Mouse (Mus musculus) small intestine, adult 2 months (tissue): Measurements from ENCODE around the gene Ntf3.

Source experiments
- CTCF ChIP-seq: fragments of 200-500 bp; IDR thresholded peaks from 2 replicates; pipeline ENCODE4 v1.5.1; 2012; ENCODE audit warnings: low read depth, mild to moderate bottlenecking, control low read depth, inconsistent platforms, low read length, moderate library complexity, mixed read lengths; ENCODE audit not compliant: insufficient replicate concordance, insufficient read length; ENCODE audit errors: extremely low read depth
- POLR2A ChIP-seq: fragments of 200-500 bp; IDR thresholded peaks from 2 replicates; pipeline ENCODE4 v1.6.1; 2012; ENCODE audit warnings: low read depth, mild to moderate bottlenecking, control low read depth, inconsistent platforms, low read length, moderate library complexity

GRCm38 (mm10) chr6:126163861-126164755, 2.6 kb downstream of the Ntf3 start:
- TF ChIP-seq CTCF = no peak
- no peak for TF ChIP-seq POLR2A
